In the genomic region with DNA sequence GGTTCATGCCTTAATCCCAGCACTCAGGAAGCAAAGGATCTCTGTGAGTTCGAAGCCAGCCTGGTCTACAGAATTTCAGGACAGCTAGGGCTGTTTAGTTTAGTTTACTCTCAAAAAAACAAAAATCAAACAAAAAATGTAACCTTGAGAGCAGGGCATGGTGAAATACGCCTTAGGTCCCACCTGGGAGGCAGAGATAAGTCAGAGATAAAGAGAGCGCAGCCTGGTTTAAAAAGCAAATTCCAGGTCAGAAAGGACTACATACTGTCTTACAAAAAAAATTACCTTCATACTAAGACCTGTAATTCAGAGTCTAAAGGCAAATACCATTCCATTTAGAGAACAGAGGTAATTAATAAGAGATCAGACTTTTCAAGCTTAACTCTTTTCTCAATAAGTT, we compare ENCODE assay signal across 28 mouse cellular contexts. TPM values are rescaled to one million over a fixed set of nuclear protein-coding genes. Genes with fewer than 3 reads are reported as not detected.
DNase-seq lines count a peak whose midpoint lies in the region; ATAC-seq and TF ChIP-seq lines count a peak whose summit lies in the region.
"Had no signal": no experiment of that assay in that cellular context is flagged by ENCODE, and none has a peak within 500 bp of the region (broad histone marks: within the 10 kb centered on the region; RNA-seq: fewer than 3 reads in every experiment).

No protein-coding gene starts in this region.

- TF ChIP-seq RAD21 in MEL (IDR thresholded peaks at IDR 0.05; ENCODE audit: low read depth, low read length) = no peak

- no peak for TF ChIP-seq POLR2A in liver, adult 2 months (IDR thresholded peaks at IDR 0.05; ENCODE audit: extremely low read depth, insufficient read depth, low read length)
- no peak for TF ChIP-seq POLR2A in MEL (IDR thresholded peaks at IDR 0.05; ENCODE audit: control insufficient read depth in 1 of 2, insufficient read depth in 1 of 2, low read depth in 1 of 2, low read length in 2 of 2, poor library complexity in 1 of 2)

- peak; percentile 59 for DNase-seq in liver, adult 2 months (ENCODE audit: extremely low read depth, low read depth, low spot score)
- DNase-seq in liver (no peak), MEL (ENCODE audit: low read depth, low spot score) (no peak)
- DNase-seq in liver, embryonic 13.5 days = no peak
- DNase-seq in T-cell, adult 2 months (ENCODE audit: low spot score) = no peak
- no peak for DNase-seq in lung, postnatal 10 days
- DNase-seq: adrenal gland, adult 8-10 months; adrenal gland, postnatal 14 days; adrenal gland, postnatal 36 days; B cell, adult 2 months; cerebellum, adult 11 months; cerebellum, adult 18-20 months; cerebellum, adult 8-10 months; cerebellum, adult 9-11 months; cerebellum, postnatal 14 days; cerebellum, postnatal 36 days; embryo, embryonic 11 days had no signal

- WGBS in liver, adult 2 months = 29% methylated on average over 3 of the region's 3 CpGs
- 38% methylated on average over 3 of the region's 3 CpGs for WGBS in liver, embryonic 13.5 days (ENCODE audit: insufficient replicate concordance)

- ATAC-seq in liver, embryonic 13.5 days (ENCODE audit: low read depth) = no peak
- ATAC-seq: activated CD4-positive, CD25-positive, alpha-beta regulatory T cell, adult 4 months; CD4-positive, CD25-positive, alpha-beta regulatory T cell, adult 4 months; forebrain, embryonic 14.5 days; forebrain, embryonic 16.5 days had no signal

- peaks cover 23% of the 10 kb centered on the region for H3K4me1 ChIP-seq in liver, adult 2 months (ENCODE audit: control insufficient read depth, insufficient read depth, low read length)
- peaks cover 11 to 13% of the 10 kb centered on the region in 2 experiments for H3K4me1 ChIP-seq in MEL (ENCODE audit: control insufficient read depth in 1 of 2, insufficient read depth in 2 of 2, low read length in 2 of 2)
- H3K4me1 ChIP-seq in liver, embryonic 13.5 days (replicated peaks) = peaks cover 44% of the 10 kb centered on the region
- H3K4me1 ChIP-seq: embryonic facial prominence, embryonic 13.5 days; embryonic facial prominence, embryonic 15.5 days had no signal

- H3K9ac ChIP-seq in liver, adult 2 months (ENCODE audit: low read depth, low read length) = no peak overlapping the region
- H3K9ac ChIP-seq in MEL (ENCODE audit: control insufficient read depth, low read depth, low read length, poor library complexity, severe bottlenecking) = no peak overlapping the region
- H3K9ac ChIP-seq in liver, embryonic 13.5 days = 0 out of 2 replicates have a peak overlapping the region, but pooled peaks have one; percentile 3
- H3K9ac ChIP-seq: embryonic facial prominence, embryonic 13.5 days; embryonic facial prominence, embryonic 15.5 days; forebrain, embryonic 12.5 days had no signal

- no peaks in the 10 kb centered on the region for H3K9me3 ChIP-seq in MEL (replicated peaks; ENCODE audit: insufficient read depth, low read length)
- H3K9me3 ChIP-seq in liver, embryonic 13.5 days (replicated peaks) = no peaks in the 10 kb centered on the region
- H3K9me3 ChIP-seq: embryonic facial prominence, embryonic 13.5 days; embryonic facial prominence, embryonic 15.5 days; forebrain, embryonic 10.5 days; forebrain, embryonic 12.5 days; G1E had no signal

- no peaks in the 10 kb centered on the region for H3K27me3 ChIP-seq in liver, adult 2 months (ENCODE audit: control insufficient read depth, insufficient read depth, low read length)
- no peaks in the 10 kb centered on the region for H3K27me3 ChIP-seq in MEL (ENCODE audit: control insufficient read depth in 1 of 2, insufficient read depth in 2 of 2, low read length in 2 of 2)
- H3K27me3 ChIP-seq in liver, embryonic 13.5 days = no peaks in the 10 kb centered on the region
- H3K27me3 ChIP-seq: CH12.LX; embryonic facial prominence, embryonic 13.5 days; embryonic facial prominence, embryonic 15.5 days; forebrain, embryonic 12.5 days had no signal

- H3K27ac ChIP-seq in liver, adult 2 months (replicated peaks; ENCODE audit: insufficient read depth, low read depth, low read length) = peak overlapping the region; percentile 39; the same call in 1 of the 2 replicates
- peak overlapping the region; percentile 50; the same call in 1 of the 2 replicates for H3K27ac ChIP-seq in MEL (ENCODE audit: control insufficient read depth, low read depth, low read length)
- H3K27ac ChIP-seq in liver, embryonic 13.5 days = no peak overlapping the region
- H3K27ac ChIP-seq: embryonic facial prominence, embryonic 13.5 days; embryonic facial prominence, embryonic 15.5 days; forebrain, embryonic 10.5 days; forebrain, embryonic 12.5 days had no signal

- no peak for TF ChIP-seq CTCF in liver, adult 2 months (IDR thresholded peaks at IDR 0.05; ENCODE audit: low read depth, low read length)
- no peak for TF ChIP-seq CTCF in MEL (IDR thresholded peaks at IDR 0.05 in 2 of 3, conservative IDR thresholded peaks at IDR 0.05 in 1 of 3; ENCODE audit: control insufficient read depth in 1 of 3, insufficient read depth in 1 of 3, low read depth in 2 of 3, low read length in 3 of 3, poor library complexity in 1 of 3, severe bottlenecking in 1 of 3)

- H3K79me2 ChIP-seq in liver, adult 2 months (ENCODE audit: control insufficient read depth, insufficient read depth, low read length) = peaks cover 20% of the 10 kb centered on the region; the same call in 1 of the 2 replicates
- H3K79me2 ChIP-seq in MEL (ENCODE audit: control insufficient read depth, insufficient read depth, low read length, poor library complexity) = no peaks in the 10 kb centered on the region

- 0 out of 2 replicates have a peak overlapping the region, but pooled peaks have one; percentile 7 for H3K4me2 ChIP-seq in liver, embryonic 13.5 days
- H3K4me2 ChIP-seq: embryonic facial prominence, embryonic 13.5 days; embryonic facial prominence, embryonic 15.5 days; forebrain, embryonic 12.5 days had no signal

- H3K4me3 ChIP-seq in liver, adult 2 months (ENCODE audit: insufficient read depth, low read depth, low read length) = no peak overlapping the region; the same call in 1 of the 2 replicates
- H3K4me3 ChIP-seq in MEL (ENCODE audit: control insufficient read depth in 1 of 2, insufficient read depth in 1 of 2, low read depth in 2 of 2, low read length in 2 of 2) = no peak overlapping the region
- H3K4me3 ChIP-seq in liver, embryonic 13.5 days (replicated peaks) = no peak overlapping the region
- H3K4me3 ChIP-seq: embryonic facial prominence, embryonic 13.5 days; embryonic facial prominence, embryonic 15.5 days; erythroblast, embryonic 14.5 days; forebrain, embryonic 10.5 days; forebrain, embryonic 12.5 days had no signal

- TF ChIP-seq EP300 in MEL (IDR thresholded peaks at IDR 0.05; ENCODE audit: low read depth in 1 of 2, low read length in 2 of 2) = no peak; a peak in 1 of 4 replicates

- no peaks in the 10 kb centered on the region for H3K36me3 ChIP-seq in liver, adult 2 months (ENCODE audit: control insufficient read depth, insufficient read depth, low read length)
- H3K36me3 ChIP-seq in MEL (ENCODE audit: control insufficient read depth in 1 of 2, insufficient read depth in 2 of 2, low read length in 2 of 2) = peaks cover 0 to 13% of the 10 kb centered on the region in 2 experiments; a peak in 2 of 4 replicates
- H3K36me3 ChIP-seq in liver, embryonic 13.5 days = no peaks in the 10 kb centered on the region
- H3K36me3 ChIP-seq: embryonic facial prominence, embryonic 13.5 days; embryonic facial prominence, embryonic 15.5 days; forebrain, embryonic 10.5 days; forebrain, embryonic 12.5 days; G1E had no signal

TF ChIP-seq in MEL, 35 proteins besides CTCF, POLR2A, EP300 and RAD21:
- TF ChIP-seq ZNF384 (IDR thresholded peaks at IDR 0.05; ENCODE audit: low read depth, low read length) (no peak), TCF12 (IDR thresholded peaks at IDR 0.05; ENCODE audit: low read depth, low read length) (peak; percentile 44; the same call in 1 of the 2 replicates), NELFE (IDR thresholded peaks at IDR 0.05; ENCODE audit: low read depth, low read length) (no peak), MYB (IDR thresholded peaks at IDR 0.05; ENCODE audit: low read depth, low read length) (no peak), MEF2A (IDR thresholded peaks at IDR 0.05; ENCODE audit: extremely low read depth, insufficient replicate concordance, low read depth, low read length, poor library complexity, severe bottlenecking) (no peak), SMC3 (IDR thresholded peaks at IDR 0.05; ENCODE audit: low read depth, low read length) (no peak), JUND (IDR thresholded peaks at IDR 0.05; ENCODE audit: low read depth, low read length) (no peak), GATA1 (IDR thresholded peaks at IDR 0.05; ENCODE audit: low read depth, low read length) (peak; percentile 57; the same call in 1 of the 2 replicates), MYC (IDR thresholded peaks at IDR 0.05; ENCODE audit: low read depth, low read length) (no peak), MAX (IDR thresholded peaks at IDR 0.05; ENCODE audit: low read length) (no peak), MXI1 (IDR thresholded peaks at IDR 0.05; ENCODE audit: low read depth, low read length) (no peak), MAFK (IDR thresholded peaks at IDR 0.05; ENCODE audit: borderline replicate concordance, low read depth, low read length) (no peak), RCOR1 (IDR thresholded peaks at IDR 0.05; ENCODE audit: low read depth, low read length) (no peak)

RNA-seq across cellular contexts. Expression of a gene that starts 3.3 kb away (rescaled TPM):
- total RNA-seq in liver, adult 2 months (2014; rRNA removed) = 81.6 and 84.2 TPM in 2 replicates
- 31.3 and 44.1 TPM in 2 replicates for polyA plus RNA-seq in liver, adult 2 months (2012; rRNA removed)
- 1.5 and 1.6 TPM in 2 replicates for total RNA-seq in MEL (2012; rRNA removed)
- 1 to 10 TPM in 1 of 2 experiments, not detected in 1; 1.6 TPM for polyA plus RNA-seq in MEL (2012; ENCODE audit: insufficient read depth in 1 of 2, insufficient read length in 2 of 2, low read depth in 1 of 2, low replicate concordance in 2 of 2, missing spikeins in 1 of 2)
- polyA plus RNA-seq in liver, embryonic 13.5 days (2015; fragmentation: Nextera tagmentation; extraction: Ambion mirVana) = 1.4 and 2.0 TPM in 2 replicates
- polyA plus RNA-seq: erythroblast, embryonic 14.5 days; G1E had no signal

RNA-seq across cellular contexts. Expression of a gene that starts 11.9 kb away (rescaled TPM):
- total RNA-seq in liver, adult 2 months (2014; rRNA removed) = 7.7 and 10.1 TPM in 2 replicates
- 1.5 and 1.6 TPM in 2 replicates for polyA plus RNA-seq in liver, adult 2 months (2012; rRNA removed)
- total RNA-seq in MEL (2012; rRNA removed) = 15.2 and 15.3 TPM in 2 replicates
- polyA plus RNA-seq in MEL (2012; ENCODE audit: insufficient read depth in 1 of 2, insufficient read length in 2 of 2, low read depth in 1 of 2, low replicate concordance in 2 of 2, missing spikeins in 1 of 2) = 10 to 100 TPM in 1 of 2 experiments, not detected in 1; 30.9 TPM
- polyA plus RNA-seq in liver, embryonic 13.5 days (2015; fragmentation: Nextera tagmentation; extraction: Ambion mirVana) = 4.5 and 5.8 TPM in 2 replicates

RNA-seq across cellular contexts. Expression of a gene that starts 44.1 kb away (rescaled TPM):
- total RNA-seq in liver, adult 2 months (2014; rRNA removed) = 14.2 and 17.1 TPM in 2 replicates
- polyA plus RNA-seq in liver, adult 2 months (2012; rRNA removed) = 4.5 and 8.2 TPM in 2 replicates
- 13.9 and 17.8 TPM in 2 replicates for total RNA-seq in MEL (2012; rRNA removed)
- 10 to 100 TPM in 1 of 2 experiments, not detected in 1; 32.3 TPM for polyA plus RNA-seq in MEL (2012; ENCODE audit: insufficient read depth in 1 of 2, insufficient read length in 2 of 2, low read depth in 1 of 2, low replicate concordance in 2 of 2, missing spikeins in 1 of 2)
- 14.3 and 17.4 TPM in 2 replicates for polyA plus RNA-seq in liver, embryonic 13.5 days (2015; fragmentation: Nextera tagmentation; extraction: Ambion mirVana)
